Mouse (Mus musculus) megakaryocyte-erythroid progenitor cell, adult 5-6 weeks (primary cell): Measurements from ENCODE around the gene Gar1. TPM values are rescaled to one million over a fixed set of nuclear protein-coding genes. Genes with fewer than 3 reads are reported as not detected.

Source experiments
- ATAC-seq: replicated peaks from 2 replicates; pipeline ENCODE4 v1.8.0; 2016; ENCODE audit warnings: mild to moderate bottlenecking, inconsistent platforms; ENCODE audit not compliant: severe bottlenecking, poor library complexity, low FRiP score, low TSS enrichment
- total RNA-seq, 2 experiments: library from RNA; stranded (forward) in 1 of 2; stranded (reverse) in 1 of 2; fragments of 200-1000, 215-1000 nt in 1 of 2; fragments of >200 nt in 1 of 2; fragmentation: Nextera tagmentation in 1 of 2; gene quantifications; 2 replicates each; pipeline ENCODE4 v1.2.3; 2014 to 2017

Gar1 gene
- total RNA-seq (2014; fragmentation: Nextera tagmentation), result 211 and 243 TPM in 2 replicates
- total RNA-seq (2017), result 51.3 and 56.8 TPM in 2 replicates

DNA sequence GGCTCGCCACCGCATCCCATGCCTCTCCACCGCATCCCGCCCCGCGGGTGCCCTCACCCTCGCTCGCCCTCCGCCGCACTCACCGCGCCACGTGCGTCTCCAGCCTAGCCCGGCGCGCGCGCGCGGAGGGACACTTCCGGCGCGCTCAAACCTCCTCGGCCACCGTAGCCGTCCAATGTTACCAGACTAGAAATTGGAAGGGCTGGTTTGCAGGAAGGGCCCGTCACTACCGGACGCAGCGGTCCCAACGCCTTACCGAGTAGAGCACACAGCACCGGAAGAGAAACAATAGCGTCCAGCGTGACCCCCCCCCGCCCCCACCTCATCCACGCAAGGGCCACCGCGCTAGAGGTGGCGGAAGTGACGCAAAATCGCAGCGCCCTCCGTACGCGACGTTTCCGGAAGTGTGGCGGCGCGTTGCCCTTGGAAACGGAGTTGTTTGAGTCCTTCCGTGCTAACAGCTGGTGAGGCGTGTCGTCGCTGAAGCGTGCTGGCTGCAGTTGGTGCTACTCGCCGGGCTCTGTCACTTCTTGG lies at the start of gene Gar1:
Gar1 (minus strand) TSS at position 362 of the 534 bp plus-strand sequence.
- ATAC-seq, result peak; percentile 88

DNA sequence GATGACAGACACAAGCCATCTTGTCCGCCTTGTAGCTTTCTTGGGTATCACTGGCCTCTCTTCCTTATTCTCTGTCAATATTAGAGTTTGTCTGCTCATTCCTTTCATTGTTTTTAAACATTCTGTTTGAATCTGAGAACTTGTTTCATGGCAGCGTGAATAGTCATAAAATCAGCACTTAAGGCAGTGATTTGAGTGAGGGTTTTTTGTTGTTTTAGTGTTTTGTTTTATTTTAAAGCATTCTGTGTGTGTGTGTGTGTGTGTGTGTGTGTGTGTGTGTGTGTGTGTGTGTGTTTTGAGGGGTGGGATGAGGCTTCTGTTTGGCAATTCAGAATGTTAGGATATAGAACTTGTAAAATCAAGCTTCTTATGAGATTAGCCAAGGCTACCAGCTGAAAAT lies 48.7 kb upstream of the Gar1 start:
- no peak for ATAC-seq

DNA sequence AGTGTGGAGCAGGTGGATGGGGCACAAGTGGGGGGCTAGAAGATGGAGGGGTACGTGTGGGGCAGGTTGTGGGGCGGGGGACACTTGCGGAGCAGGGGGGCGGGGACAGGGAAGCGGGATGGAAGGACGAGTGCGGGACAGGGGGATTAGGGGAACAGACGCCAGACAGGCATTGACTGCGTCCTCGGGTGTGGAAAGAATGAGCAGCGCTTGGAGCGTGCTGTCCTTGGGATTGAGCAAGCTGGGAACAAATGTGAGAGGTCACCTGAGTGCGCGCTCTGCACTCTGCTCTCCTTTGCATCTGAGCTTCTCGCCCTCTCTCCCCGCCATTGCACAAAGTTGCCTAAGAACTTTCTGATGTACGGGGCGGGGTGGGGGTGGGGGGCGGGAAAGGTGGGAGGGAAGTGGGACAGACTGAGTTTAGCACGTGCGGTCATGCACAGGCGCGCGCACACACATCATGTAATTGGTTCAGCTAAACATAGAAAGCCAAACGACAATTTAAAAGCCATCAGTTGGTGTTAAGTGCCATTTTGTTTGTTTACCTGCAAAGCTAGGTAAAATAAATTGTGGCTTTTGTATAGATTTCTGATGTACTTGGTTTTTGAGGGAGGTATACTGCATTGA lies 48.0 kb upstream of the Gar1 start:
- ATAC-seq, result peak; percentile 31

DNA sequence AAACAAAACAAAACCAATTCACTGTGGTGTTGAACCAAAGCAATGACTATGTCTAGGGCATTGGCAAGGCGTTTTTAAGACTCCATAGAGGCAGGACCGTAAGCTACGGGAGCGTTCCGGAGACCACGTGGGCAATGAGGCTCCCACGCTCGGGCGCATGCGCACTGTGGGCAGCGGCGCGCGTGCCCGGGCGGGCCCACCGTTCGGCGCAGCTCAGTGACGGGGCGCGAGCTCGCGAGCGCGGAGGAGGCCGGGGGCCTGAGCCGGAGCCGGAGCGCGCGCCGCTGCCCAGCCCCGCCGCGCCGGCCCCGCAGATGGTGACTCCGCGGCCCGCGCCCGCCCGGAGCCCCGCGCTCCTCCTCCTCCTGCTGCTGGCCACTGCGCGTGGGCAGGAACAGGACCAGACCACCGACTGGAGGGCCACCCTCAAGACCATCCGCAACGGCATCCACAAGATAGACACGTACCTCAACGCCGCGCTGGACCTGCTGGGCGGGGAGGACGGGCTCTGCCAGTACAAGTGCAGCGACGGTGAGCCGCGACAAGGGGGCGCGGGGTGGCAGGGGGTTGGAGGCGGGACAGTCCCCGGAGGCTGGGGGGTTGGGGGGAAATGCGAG lies 47.3 kb upstream of the Gar1 start, which contains the start of gene Pla2g12a:
Pla2g12a (plus strand) TSS at position 202 of the 617 bp plus-strand sequence.
- peak; percentile 64 for ATAC-seq

DNA sequence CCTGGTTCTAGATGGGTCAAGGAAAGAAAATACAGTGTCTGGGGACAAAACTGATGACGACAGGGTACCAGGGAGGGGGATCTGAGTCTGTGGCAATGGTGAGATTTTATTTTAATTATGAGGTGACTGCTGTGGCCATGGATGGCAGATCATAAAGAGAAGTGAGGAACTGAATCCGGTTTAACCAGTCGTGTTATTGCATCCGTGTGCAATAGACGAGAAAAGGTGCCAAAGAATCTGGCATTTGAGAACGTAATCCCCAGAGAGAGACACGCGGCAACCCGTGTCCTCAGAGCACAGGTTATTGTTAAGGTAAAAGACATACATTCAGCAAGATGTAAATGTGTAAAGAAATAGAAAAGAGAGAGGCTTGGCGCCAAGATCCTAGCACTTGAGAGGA lies 46.1 kb upstream of the Gar1 start:
- no peak for ATAC-seq

DNA sequence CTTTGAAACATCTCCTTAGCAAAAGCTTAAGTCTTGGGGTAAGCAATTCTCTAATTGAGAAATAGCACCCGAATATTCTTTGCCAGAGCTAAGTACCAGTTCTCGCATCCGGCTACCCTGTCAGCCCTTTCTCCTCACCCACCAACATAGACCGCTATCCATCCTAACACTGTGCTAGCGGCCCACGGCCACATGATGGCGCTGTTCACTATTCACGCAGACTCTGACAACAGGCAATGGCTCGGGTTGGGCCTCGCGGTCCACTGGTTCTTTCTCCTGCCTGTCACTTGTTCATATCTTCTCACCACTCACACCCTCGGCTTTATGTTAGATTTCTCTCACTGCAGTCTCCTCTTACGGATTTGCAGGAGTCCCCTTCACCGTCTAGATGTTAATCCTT lies 32.5 kb upstream of the Gar1 start:
- ATAC-seq, result peak; percentile 99

DNA sequence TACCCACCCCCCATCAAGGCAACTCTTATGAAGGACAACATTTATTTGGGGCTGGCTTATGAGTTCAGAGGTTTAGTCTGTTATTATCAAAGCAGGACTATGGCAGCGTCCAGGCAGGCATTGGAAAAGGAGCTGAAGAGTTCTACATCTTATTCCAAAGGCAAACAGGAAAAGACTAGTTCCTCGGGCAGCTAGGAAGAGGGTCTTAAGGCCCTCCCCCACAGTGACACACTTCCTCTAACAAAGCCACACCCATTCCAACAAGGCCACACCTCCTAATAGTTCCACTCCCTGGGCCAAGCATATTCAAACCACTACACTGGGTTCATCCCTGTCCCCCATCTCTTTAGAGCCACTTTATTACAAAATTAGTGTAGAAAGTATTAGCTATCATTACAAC lies 31.4 kb upstream of the Gar1 start:
- ATAC-seq, result no peak

DNA sequence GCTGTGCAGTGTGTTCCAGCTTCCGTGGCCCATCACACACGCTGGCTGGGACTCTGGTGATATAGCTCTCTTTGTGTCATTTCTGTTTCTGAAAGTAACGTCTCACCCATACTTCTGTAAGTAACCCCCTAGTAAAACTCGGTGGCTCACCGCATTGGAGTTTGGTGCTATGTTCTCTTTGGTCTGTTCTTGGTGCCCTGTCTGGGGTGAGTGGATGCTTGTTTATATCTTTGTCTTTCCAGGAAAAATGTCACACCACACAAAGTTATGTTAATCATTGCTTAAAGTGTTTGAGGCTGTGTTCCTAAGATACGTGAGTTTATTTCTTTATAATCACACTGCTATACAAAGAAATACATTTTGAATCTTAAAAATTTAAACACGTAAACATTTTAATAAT lies 15.7 kb upstream of the Gar1 start:
- no peak for ATAC-seq

DNA sequence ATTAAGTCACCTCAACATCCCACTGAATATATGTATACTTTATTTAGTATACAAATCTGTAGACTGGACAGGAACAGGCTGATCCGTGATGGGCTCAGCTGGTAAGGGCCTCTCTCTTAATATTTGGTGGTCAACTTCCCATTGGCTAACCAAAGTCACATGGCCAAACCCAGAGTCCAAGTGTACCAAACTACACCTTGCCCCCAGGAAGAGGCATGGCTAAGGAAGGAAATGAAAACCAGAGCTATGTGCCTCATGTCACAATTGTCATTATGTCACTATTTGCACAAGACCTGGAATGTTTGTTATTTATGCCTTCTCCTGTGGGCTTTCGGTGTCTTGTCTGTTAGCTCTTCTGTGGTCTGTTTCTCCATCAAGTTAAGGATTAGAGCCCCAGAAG lies 14.7 kb upstream of the Gar1 start:
- no peak for ATAC-seq

DNA sequence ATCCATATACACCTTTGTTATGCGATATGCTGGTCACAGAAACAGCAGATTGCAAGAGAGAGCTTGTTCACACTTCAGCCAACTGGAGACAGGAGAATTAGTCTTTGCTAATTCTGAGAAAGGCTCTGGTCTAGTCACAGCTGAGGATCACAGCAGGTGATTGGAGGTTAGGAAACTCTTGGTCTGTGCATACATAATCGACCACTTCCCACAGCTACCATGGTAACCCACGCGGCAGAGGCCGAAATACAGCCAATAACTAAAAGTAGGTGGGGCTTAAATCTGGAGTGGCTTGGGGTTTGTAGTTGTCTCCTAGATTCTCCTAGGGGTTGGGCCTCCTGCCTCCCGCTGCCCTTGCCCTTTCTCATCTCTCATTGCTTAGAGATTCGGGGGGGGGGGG lies 6.8 kb upstream of the Gar1 start:
- ATAC-seq, result no peak

DNA sequence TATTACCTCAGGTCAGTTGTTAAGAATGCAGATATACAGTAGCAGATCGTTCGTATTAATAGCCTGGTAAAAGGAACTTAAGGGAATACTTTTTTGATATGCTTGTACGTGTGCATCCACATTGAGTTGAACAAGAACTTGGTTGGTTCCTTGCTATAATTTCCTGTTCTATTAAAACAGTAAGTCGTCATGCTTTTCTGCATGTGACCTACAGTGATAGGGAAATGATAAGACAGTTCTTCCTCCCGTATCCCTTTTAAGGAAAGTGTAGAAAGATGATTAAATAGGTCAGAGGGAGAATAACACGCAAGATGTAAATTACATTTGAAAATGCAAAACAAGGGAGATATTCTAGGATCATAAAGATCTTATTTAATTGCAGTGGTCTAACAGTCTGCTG lies 5.8 kb upstream of the Gar1 start:
- no peak for ATAC-seq

DNA sequence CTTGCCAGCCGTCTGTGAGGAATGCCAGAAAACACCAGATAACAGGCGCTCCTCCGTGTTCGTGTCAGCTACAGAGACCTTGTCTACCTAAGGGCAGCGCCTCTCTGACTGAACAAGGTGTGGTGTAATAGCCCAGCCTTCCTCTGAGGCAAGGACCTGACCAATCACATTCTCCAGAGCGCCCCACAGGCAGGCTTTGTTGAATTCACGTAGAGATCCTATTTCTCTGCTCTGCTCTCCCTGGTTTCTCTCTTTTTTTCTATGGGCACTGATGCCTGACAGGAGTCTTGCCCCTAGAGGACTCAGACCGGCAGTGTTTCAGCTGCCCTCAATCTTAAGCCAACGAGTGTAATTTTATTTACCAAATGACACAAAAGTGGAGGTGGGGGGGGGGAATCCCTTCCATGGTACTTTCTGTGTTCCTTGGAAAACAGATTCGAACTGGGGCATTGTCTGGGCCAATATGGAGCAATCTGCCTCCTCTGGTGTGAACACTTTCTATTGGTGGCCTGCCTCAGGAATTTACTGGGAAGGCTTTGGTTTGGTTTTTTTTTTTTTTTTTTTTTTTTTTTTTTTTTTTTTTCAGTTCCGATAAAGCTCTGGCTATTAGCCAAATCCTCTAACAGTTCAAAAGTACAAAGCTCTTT lies 5.0 kb upstream of the Gar1 start:
- peak; percentile 36; the same call in 1 of the 2 replicates for ATAC-seq

DNA sequence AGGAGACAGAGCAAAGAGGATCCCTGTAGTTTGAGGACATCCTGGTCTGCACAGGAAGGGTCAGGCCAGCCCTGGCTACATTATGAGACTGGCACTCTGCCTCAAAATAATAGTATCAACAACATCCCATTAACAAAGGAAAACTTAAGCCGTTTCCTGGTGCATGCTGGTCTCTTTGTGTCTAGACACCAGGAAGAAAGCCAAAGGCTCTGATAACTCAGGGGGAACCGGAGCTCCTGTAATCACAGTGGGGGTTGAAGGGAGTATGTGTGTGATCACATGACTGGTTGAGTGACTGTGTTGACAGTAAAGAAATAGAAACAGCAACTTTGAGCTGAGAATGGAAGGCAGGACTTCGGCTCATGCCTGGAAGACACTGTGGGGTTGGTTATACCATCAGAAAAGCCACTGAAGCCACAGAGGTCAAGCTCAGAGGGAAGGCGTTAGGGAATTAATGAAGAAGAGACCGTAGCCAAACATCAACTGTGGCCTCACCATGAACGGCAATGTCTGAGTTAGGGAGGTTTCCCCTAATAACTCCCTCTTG lies 4.3 kb upstream of the Gar1 start, which contains the start of gene Cfi:
Cfi (plus strand) TSS at position 497 of the 547 bp plus-strand sequence.
- no peak for ATAC-seq

DNA sequence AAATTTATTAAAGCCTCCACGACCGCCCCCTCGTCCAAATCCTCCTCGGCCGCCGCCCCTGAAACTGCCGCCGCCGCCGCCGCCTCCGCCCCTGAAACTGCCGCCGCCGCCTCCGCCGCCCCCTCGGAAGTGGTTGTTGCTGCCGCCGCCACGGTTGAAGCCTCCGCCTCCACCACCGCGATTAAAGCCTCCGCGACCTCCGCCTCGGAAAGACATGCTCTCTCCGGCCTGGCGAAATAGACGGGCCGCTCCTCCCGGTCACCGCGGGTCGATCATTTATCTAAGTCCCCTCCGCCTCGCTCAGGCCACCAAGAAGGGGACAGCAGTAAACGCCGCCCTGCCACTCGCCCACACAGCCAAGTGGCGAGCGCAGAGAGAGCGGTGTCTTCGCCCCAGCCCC lies 570 bp downstream of the Gar1 start:
- peak; percentile 34; the same call in 1 of the 2 replicates for ATAC-seq

DNA sequence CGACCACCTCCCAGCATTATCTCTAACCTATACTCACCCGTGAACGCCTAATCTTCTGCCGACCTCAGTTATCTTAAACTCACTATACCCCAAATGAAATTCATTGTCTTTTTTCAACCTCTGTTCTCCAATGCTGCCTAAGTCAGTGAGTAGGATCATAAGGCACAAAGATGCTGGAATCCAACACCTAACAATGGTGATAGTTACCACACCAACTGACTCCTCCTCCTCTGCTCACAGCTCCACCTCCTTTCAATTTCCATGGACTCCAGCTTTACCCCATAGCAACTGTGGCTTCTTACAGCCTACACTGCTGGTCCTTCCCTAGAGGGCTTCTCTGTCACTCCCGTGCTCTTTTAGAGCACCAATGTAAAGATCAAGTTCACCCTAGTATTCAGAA lies 3.5 kb downstream of the Gar1 start:
- no peak for ATAC-seq

DNA sequence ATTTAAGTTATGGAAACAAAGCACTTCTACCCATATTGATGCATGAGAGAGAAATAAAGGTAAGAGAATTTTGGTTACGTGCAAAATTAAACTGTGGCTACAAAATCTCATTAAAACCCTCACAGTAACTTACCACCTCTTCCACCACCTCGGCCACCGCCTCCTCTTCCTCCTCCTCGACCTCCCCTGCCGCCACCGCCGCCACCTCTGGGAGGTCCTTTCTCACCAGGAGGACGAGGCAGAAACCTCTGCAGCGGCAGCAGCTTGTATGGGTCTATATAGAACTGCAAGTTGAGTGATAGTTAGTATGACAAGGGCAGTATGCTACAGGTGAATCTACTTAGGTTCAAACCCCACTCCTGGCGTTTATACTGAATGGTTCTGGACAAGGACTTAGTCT lies 4.5 kb downstream of the Gar1 start:
- ATAC-seq, result no peak

DNA sequence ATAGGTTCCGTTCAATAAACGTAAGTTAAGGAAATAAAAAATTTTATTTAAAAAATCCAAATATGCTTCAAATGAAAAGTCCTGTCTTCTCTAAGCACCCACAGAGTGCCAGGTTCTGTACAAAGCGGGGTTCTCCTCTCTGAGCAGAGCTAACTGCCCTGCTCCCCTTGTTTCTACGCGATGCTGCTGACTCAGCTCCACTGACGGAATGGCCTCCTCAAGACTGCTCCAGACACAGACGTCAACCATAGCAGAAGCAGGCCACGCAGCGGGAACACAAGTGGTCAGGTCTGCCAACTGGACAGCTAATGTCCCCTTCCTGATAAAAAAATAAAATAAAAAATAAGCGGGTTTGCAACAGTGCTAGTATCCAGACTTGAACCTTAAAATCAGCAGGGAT lies 6.3 kb downstream of the Gar1 start:
- no peak for ATAC-seq

DNA sequence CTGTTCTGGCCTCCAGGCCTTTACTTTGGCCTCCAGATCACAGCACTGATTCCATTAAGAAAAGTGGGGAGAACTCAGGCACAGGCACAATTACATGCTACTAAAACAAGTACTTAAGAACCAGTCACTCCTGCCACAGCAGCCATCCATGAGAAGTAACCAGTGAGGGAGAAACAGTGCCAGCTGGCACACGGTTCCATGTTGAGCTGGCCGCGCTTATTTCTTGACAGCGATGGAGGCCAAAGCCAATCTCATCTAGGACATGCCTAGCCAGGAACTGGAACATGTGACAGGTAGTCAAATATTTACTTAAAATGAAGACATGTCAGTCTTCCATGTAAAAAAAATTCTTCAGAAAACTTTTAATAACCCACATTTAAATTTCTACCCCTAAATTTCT lies 7.0 kb downstream of the Gar1 start:
- no peak for ATAC-seq

DNA sequence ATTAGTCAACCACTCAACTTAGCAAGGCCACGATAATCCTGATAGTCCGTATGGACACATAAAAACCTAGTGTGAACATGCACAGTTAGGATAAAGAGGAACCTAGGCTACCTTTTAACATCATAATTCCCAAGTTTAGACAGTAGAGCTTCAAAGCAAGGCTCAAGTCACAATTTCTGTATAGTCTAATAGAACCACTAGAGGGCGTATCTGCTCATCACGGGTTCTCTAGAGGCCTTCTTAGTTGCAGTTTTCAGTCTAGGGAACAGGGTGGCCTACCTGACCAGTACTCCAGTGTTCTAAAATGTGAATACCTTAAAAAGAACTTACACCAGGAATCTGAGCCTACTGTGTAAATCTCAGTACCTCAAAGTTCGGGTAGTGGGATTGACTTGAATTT lies 7.9 kb downstream of the Gar1 start:
- ATAC-seq, result peak; percentile 86

DNA sequence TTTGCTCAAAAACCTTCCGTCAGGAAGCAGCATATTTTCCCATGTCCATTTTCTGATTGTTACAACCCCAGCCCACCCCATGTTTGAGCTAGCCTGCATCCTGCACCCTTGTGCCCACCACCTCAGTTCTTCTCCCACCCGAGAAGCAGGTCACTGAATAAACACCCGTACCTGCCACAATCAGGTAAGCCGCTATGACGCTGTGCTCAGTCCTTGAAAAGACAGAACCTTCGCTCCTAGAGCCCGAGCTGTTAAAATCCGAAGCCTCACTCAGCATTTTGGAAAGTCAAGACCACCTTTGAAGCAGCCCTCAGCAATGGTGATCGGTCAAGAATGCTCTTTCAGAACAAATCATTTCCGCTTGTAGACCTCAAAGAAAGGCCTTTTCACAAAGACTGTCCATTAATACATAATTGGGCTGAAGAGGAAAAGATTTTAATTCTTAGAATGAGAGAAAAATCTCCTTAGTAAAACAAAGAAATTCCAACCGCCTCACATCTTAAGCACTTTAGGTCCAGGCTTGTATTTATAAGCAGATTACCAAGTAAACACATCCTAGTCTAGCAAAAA lies 8.9 kb downstream of the Gar1 start, which contains the start of gene Rrh:
Rrh (minus strand) TSS at position 382 of the 570 bp plus-strand sequence.
- ATAC-seq, result no peak
